Mouse (Mus musculus) heart, adult 2 months (tissue): ENCODE measurements around the gene Arhgef6.

Experiments used
- CTCF ChIP-seq: fragments of 200-600 bp; IDR thresholded peaks from 2 replicates; pipeline ENCODE4 v1.8.1; 2022; ENCODE audit warnings: antibody characterized with exemption, mild to moderate bottlenecking, moderate library complexity
- POLR2A ChIP-seq: fragments of 200-500 bp; IDR thresholded peaks from 2 replicates; pipeline ENCODE4 v1.6.1; 2011; ENCODE audit warnings: mild to moderate bottlenecking, low read depth, low read length, control low read depth; ENCODE audit not compliant: insufficient read depth

DNA sequence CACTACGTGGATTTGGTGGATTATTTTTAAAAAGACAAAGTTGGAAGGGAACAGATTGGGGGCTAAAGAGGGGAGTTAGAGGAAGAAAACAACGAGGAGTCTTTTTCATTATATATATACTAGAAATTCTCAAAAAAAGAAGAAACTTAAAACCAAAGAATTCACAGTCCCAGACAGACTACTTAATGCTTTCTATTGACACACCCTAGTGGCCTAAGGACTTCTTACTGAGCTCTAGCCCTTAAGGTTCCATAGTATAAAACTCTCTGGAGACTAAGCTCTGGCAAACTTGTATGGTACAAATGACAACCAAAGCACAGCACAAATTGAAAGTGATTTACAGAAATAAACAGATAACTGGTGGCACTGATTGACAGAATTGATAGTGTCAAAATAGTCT is 35.5 kb upstream of the Arhgef6 start:
- TF ChIP-seq CTCF (no peak), POLR2A (no peak)
